Mouse (Mus musculus): ENCODE measurements around the gene Angptl3.

DNA sequence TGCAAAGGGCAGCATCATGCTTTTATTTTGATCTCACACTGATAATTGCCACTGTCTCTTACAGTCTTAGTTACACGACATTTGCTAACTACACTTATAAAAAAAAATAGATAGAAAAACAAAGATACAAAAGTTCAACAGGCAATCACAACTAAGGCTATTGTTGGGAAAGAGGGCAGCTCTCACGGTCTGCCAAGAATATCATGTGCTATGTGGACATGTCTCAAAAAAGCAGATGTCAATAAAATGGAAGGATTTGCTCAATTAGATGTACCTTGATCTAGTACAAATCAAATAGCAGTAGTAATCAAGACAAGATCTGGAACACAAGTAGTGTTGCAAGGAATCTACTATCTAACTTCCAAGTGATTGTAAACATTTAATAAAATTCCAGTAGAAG is 17.8 kb downstream of the Angptl3 start:
- TF ChIP-seq EP300 (IDR thresholded peaks at IDR 0.05; ENCODE audit: low read depth), result no peak
- TF ChIP-seq CTCF (IDR thresholded peaks at IDR 0.05; ENCODE audit: low read depth), result no peak
